Mouse (Mus musculus): Measurements from ENCODE around the gene Tchp. TPM values are rescaled to one million over a fixed set of nuclear protein-coding genes. Genes with fewer than 3 reads are reported as not detected.

Tchp gene
- polyA plus RNA-seq (2015; fragmentation: Illumina TruSeq; extraction: RNeasy Lipid Tissue Mini Kit (QIAGEN cat#74804); ENCODE audit: insufficient read depth, low replicate concordance) = 15.2 TPM

DNA sequence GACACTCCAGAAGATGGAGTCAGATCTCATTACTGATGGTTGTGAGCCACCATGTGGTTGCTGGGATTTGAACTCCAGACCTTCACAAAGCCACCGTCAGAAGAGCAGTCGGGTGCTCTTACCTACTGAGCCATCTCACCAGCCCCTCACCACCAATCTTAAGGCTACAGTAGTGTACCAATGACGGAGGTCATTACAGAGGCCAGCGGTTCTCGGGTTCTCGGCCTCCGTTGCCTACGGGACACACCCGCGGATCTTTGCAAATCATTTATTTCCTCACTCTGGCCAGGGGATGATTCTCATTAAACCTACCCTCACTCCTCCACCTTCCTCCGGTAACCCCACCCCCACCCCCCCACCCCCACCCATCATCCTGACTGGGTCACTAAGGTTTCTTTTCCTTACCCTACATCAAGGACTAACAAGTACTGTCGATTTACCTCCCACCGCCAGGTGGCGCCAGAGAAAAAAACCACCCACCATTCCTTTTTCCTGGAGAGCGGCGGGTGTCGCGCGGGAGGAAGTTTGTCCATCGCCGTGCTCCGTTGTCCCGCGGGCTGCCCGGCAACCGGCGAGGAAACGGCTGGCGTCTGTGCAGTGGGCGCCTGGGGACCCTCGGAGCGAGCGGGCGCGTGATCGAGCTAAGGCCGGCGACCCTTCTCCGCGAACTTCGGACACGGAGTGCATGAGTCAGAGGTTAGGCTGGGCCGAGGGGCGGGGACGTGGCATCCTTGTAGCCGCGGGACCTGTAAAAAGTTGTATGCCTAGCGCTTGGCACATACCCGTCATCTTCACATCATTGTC lies at the start of gene Tchp:
Gene Tchp, plus strand, starts transcription at position 496 of the 804 bp plus-strand sequence.

DNA sequence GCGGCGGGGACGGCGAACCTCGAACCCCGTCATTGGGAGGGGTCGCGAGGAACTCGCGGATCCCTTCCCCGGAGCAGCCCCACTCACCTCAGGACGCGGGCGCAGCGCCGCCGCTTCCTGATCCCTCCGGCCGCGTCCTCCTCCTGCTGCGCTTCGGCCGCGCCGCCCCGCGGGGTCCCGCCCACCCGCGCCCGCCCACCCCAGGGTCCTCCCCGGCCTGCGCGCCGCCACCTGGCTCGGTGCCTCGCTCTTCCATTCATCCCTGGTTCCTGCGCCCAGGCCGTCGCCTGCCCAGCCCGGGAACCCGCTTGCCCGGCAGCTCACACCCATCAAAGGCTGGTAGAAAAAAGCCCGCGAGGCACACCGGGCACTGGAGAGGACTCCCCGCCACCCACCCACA lies 49.3 kb upstream of the Tchp start, which contains the start of gene Trpv4:
Gene Trpv4, minus strand, starts transcription at position 167 of the 400 bp plus-strand sequence.

DNA sequence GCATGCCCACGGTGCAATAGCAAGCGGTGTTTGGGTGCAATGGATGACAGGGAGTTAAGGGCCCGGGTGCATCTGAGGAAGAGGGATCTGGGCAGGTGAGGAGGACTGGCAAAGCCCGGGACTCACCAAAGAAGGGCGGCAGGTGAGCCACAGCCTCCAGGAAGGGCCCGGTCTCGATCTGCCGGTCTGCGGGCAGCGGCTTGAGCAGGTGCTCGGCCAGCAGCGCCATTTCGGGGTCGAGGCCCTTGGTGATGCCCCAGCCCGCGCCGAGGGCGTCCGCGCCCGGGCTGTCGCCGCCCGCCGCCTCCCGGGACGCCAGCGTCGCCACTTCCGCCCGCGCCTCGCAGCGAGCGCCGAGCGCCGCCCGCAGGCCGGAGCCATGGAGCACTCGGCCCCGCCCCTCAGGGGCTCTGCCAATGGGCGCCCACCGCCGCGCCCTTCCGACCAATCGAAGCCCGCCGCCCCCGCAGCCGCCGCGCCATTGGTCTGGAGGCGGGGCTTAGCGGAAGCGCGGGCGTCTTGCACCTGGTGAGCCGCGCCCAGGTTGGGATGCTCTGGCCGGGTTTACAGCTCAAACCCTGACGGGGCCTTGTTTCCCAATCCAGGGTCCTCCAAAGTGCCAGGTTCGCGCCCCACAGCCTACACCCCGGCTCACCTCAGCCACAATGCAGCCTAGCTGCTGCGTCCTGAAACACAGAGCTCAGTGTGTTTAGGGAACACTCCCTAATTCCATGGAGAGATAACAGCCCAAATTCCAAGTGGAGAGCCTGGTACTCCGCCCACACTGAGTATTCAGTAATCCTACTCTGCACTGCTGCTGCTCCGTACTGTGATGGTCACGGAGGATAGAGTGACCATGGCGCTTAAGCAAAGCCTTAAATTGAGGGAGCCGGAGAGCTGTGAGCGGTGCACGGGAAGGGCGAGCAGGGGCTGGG lies 16.7 kb upstream of the Tchp start, which contains the start of gene Gltp:
Gene Gltp, minus strand, starts transcription at position 352 of the 935 bp plus-strand sequence.

Other genes with a start within 250 kb of the Tchp start
- 0.29 TPM for gene Fam222a, start 139.7 kb upstream of the Tchp start, polyA plus RNA-seq (2015; fragmentation: Illumina TruSeq; extraction: RNeasy Lipid Tissue Mini Kit (QIAGEN cat#74804); ENCODE audit: insufficient read depth, low replicate concordance)
- gene Trpv4, start 49.3 kb upstream of the Tchp start, polyA plus RNA-seq (2015; fragmentation: Illumina TruSeq; extraction: RNeasy Lipid Tissue Mini Kit (QIAGEN cat#74804); ENCODE audit: insufficient read depth, low replicate concordance) = 0.87 TPM
- gene Gltp, start 16.8 kb upstream of the Tchp start, polyA plus RNA-seq (2015; fragmentation: Illumina TruSeq; extraction: RNeasy Lipid Tissue Mini Kit (QIAGEN cat#74804); ENCODE audit: insufficient read depth, low replicate concordance) = 95.6 TPM
- gene Ankrd13a, start 66.9 kb downstream of the Tchp start, polyA plus RNA-seq (2015; fragmentation: Illumina TruSeq; extraction: RNeasy Lipid Tissue Mini Kit (QIAGEN cat#74804); ENCODE audit: insufficient read depth, low replicate concordance) = 132 TPM
- gene Git2, start 67.8 kb downstream of the Tchp start, polyA plus RNA-seq (2015; fragmentation: Illumina TruSeq; extraction: RNeasy Lipid Tissue Mini Kit (QIAGEN cat#74804); ENCODE audit: insufficient read depth, low replicate concordance) = 99.1 TPM
- gene 1500011B03Rik, start 115.7 kb downstream of the Tchp start, polyA plus RNA-seq (2015; fragmentation: Illumina TruSeq; extraction: RNeasy Lipid Tissue Mini Kit (QIAGEN cat#74804); ENCODE audit: insufficient read depth, low replicate concordance) = 46.1 TPM
- not detected for gene 4930519G04Rik, start 145.9 kb downstream of the Tchp start, polyA plus RNA-seq (2015; fragmentation: Illumina TruSeq; extraction: RNeasy Lipid Tissue Mini Kit (QIAGEN cat#74804); ENCODE audit: insufficient read depth, low replicate concordance)
- gene Gm9936, start 150.9 kb downstream of the Tchp start, polyA plus RNA-seq (2015; fragmentation: Illumina TruSeq; extraction: RNeasy Lipid Tissue Mini Kit (QIAGEN cat#74804); ENCODE audit: insufficient read depth, low replicate concordance) = not detected
- 44.4 TPM for gene Oasl2, start 189.2 kb downstream of the Tchp start, polyA plus RNA-seq (2015; fragmentation: Illumina TruSeq; extraction: RNeasy Lipid Tissue Mini Kit (QIAGEN cat#74804); ENCODE audit: insufficient read depth, low replicate concordance)
- 8.6 TPM for gene Oasl1, start 215.5 kb downstream of the Tchp start, polyA plus RNA-seq (2015; fragmentation: Illumina TruSeq; extraction: RNeasy Lipid Tissue Mini Kit (QIAGEN cat#74804); ENCODE audit: insufficient read depth, low replicate concordance)
- 16.4 TPM for gene 2210016L21Rik, start 234.4 kb downstream of the Tchp start, polyA plus RNA-seq (2015; fragmentation: Illumina TruSeq; extraction: RNeasy Lipid Tissue Mini Kit (QIAGEN cat#74804); ENCODE audit: insufficient read depth, low replicate concordance)